Mouse (Mus musculus) embryo, embryonic 9.5 days (tissue): ENCODE measurements around the gene Mknk1.

Source experiments
- DNase-seq: peaks from one replicate; pipeline ENCODE4 v3.0.0-alpha.2; 2017; ENCODE audit errors: extremely low spot score

The Mknk1 gene

DNA sequence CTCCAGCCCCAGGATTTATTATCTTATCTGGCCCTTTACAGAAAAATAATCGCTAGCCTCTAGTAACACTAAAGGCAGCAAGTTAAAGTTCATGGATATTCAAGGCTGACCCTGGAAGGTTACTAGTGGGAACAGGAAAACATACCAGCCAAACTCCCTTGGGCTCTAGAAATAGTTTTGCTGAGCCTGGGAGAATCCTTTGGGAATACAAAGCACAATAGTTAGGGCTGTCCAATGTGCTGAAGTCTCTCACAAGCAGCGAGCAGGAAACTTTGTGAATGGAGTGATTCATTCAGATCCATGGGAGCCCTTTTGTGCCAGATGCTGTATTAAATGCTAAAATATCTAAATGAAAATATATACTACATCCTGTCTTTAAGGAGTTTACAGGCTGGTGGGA, 7.7 kb downstream of the Mknk1 start:
- no peak for DNase-seq

DNA sequence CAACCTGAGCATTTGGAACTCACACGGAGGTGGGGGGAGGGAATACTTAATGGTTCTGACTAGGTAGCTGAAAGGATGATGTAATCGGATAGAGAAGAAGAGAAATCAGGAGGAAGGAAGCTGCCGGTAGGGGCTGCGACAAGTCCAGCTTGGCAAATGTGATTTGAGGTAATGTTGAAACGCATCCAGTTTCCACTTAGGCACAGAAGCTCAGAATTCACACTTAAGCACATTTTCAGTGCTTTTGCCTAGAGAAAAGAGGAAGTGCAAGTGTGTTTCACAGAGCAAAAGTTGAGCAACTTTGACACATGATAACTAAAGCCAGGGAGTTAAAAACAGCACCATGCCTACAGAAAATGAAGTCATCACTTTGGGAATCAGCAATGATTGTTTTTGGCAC, 8.4 kb downstream of the Mknk1 start:
- DNase-seq, result no peak

DNA sequence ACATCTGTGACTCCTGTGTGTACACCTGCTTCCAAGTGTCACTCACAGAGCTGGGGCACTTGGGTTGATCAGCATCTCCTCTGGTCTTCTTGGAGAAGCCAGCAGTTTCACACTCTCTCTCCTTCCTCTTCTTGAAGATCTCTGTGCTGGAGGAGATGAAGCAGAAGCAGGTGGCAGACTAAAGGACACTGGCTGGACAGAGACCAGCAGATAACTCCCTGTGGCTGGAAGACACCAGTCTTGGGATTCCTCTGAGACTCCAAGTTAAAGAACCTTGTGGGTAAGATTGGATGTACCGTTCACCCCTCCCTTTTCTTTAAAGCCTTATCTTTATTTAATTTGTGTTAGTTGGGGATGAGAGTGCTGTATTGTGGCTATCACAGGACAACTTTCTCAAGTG, 9.1 kb downstream of the Mknk1 start:
- DNase-seq, result no peak

DNA sequence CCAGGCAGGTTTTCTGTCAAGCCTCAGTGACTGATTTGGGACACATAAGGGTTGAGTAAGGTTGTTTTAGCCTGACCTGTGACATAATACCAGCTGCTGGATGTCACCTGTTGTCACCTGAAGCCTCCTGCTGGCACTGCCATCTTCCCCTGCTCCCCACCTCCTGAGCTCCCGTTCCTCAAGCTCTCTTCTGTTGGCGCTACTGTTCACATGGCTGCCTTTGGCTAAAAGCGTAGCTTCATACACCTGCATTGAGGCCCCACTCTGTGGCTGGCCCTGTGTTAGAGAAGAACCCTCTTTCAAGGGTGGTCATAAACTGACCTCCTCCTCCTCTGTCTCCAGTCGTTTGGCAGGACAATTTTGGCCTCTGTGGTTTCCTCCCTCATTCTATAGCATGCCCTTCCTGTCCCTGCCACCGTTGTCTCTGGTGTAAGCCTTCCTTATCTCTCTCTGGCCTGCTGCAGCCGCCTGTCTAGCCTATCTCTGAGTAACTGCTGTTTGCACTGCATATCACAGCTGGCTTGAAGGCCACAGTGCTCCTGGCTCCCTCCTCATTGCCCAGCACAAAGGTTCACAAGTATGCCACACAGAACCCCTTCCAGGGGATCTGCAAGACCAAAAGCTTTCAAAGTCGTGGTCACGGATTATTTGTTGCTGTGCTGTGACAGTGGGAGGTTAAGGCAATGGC, 10.1 kb downstream of the Mknk1 start:
- DNase-seq, result no peak

DNA sequence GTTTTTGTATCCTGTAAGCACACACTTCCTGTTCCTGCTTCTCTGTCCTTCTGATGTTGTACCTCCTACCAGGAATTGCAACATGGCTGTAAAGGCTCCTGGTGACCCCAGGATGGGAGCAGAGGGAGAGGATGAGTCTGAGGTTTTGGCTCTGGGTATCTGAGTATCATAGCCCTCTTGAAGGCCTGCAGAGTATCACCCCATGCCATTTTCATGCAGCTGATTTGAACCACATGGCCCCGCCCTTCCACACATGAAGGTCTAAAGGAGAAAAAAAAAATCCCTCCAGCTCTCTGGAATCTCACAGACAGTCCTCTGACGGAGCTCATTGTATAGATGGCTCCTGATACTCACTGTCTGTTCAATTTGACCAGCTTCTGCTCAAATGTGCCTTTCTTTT, 11.1 kb downstream of the Mknk1 start:
- DNase-seq, result no peak

DNA sequence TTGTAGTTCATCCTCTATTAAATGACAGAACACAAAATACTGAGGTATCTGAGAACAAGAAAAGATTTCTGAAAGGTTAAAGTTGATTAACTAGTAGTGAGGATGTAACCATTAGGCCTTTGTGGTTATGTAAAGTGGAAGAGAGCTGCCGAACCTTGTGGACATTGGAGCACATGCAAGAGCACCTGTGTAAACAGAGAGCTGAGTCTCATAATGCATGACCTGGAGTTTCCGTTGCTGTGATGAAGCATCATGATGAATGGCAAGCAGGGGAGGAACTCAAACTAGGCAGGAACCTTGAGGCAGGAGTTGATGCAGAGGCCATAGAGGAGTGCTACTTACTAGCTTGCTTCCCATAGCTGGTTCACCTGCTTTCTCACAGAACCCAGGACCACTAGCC, 11.6 kb downstream of the Mknk1 start:
- DNase-seq, result no peak

DNA sequence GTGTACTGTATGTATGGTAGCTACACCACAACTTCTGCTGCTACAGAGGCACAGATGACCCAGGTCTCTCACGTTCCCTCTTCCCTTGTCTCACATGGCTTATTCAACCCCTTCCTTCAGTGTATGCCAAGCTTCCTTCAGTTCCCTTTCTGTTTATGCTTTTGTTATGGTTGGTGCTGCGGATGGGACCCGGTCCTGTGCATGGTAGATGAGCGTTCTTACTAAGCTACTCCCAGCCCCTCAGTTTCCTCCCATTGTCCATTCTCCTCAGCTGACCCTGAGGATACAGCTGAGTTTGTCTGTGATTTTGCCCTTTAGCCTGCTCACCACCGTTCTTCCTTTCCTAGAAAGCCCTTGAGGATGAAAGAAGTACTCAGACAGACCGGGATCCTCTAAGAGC, 12.6 kb downstream of the Mknk1 start:
- DNase-seq, result no peak

DNA sequence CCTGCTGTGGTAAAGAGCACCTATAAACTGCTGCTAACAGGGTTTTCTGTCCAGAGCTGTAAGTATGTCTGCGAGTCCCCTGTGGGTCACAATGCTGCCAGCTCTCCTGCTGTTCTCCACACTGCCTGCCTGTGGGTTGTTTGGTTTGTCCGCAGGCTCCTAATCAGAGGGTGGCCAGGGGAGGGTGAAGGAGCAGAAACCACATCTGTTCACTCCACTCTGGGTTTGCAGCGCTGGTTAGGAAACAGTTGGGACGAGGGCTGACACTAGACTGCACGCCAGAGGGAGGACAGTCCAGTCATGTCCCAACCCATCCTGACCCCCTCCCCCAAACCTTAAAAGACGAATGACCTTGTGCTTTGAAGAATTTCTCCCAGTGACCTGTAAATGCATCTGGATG, 16.1 kb downstream of the Mknk1 start:
- DNase-seq, result no peak

DNA sequence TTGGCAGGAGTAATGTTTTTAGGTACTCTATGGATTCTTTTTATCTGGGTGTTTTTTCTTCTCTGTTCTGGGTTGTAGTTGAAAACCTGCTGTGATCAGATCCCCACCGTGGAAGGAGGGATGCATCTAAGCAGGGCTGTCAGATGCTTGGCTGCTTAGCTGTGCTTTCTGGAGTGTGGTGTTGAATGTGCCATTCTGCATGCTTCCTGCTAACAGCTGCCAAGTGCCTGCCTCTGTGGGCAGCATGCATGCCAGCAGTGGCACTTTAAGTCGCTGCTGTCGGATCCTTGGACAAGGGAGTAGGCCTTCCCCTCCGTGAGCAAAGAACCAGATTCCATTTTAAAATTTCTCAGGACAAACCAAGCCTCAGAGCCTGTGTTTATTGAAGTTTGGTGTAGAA, 16.6 kb downstream of the Mknk1 start:
- DNase-seq, result no peak

DNA sequence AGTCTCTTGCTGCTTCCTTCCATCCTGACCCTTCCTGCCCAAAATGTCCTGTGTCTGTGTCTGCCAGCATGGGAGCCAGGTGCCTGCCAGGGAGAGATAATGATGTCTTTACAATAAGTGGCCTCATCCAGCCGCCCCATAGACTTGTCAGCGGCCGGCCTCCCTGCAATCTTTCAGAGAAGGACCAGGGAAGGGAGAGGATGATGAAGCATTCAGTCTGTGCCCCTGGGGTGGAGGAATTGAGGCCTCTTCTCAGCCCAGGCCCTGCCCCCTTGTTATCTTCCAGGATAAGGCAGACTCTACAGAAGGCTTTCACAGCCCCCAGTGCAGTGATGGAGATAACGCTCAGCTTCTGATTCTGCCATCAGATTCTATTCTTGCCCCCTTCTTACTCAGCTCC, 17.3 kb downstream of the Mknk1 start:
- no peak for DNase-seq

DNA sequence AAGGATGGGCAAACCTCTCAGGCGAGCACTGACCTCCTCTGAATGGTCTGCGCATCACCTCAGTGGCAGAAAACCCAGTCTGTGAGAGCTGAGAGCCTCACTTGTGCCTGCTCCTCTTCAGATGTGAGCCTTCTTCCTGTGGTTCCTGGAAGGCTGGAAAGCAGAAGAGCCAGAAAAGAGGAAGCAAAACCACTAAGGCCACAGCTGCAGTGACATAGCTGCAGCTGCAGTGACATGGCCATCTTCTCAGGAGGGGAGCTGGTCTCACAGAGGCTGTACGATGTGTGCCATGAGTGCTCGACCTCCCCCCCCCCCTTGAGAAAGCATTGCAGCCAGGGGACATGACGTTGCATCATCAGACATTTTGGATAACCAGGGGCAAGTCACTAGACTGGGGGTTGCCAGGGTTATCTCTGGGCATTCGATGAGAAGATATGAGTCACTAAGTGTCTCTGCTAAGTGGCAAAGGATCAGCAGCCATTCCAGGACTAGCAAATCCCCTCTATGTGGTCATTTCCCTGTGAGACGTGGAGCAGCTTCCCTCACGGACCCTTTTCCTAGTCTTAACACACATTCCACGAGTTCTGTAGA, 18.4 kb downstream of the Mknk1 start:
- DNase-seq, result no peak

DNA sequence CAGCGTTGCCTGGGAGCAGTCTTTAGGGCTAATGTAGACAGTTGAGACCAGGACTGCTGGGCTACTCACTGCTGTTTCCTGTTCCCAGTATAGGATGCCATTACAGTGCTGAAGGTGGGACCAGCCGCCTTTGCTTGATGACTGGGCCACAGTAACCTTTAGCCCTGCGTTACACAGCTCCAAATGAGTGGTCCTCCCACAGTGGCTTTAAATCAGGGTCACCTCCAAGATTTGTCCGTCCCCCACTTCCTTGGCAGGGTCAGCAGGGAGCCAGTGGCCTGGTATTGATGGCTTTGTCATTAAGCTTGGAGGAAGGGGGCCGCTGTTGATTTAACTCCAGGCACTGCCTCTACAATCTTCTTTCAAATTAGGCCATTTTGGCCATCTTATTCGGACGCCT, 24.4 kb downstream of the Mknk1 start:
- no peak for DNase-seq

DNA sequence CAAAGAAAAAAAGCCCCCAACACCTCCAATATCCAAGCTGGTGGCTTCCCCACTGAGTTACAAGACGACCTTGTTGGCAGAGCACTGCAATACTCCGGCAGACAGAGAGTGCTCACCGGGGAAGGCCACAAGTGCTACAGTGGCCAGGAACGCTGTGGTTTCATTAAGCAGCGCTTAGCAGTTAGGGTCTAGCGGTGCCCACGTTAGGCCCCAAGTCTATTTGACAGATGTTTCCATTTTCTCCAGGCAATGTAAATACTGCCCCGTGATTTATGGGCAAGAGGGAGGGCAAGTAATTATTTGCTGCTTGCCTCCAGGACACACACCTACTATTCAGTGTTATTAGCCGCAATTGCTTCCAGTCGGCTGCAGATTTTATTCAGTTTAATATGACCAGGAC, 24.9 kb downstream of the Mknk1 start:
- no peak for DNase-seq

DNA sequence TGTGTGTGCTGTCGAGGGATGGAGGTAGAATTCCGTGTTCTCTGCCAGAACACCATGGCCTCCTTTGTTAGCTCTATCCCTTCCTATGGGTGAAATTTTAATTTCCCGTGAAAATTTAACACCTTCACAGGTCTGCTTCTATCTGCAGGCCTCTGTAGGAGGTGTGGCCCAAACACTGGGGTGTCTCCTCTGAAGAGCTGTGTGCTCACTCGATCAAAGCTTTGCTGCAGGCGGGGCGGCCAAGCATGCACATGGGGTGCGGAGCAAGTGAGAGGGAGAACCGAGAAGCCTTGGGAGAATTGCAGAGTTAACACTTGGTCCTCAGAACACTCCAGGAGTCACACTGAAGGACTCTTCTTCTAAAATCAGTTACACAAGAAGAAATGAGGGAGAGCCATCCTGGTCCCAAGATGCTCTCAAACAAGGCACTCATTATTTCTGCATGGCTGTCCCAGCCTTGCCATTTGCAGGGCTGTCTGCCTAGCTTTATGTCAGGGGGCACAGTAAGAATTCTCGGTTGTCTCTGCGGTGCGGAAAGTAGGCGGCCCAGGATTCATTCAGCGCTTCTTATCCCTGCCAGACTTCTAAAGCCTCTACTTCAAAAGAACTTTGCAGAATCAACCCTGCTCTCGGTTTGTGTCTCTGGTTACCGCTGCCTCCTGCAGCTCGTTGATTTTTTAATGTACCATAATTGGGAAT, 30.7 kb downstream of the Mknk1 start:
- DNase-seq, result no peak

DNA sequence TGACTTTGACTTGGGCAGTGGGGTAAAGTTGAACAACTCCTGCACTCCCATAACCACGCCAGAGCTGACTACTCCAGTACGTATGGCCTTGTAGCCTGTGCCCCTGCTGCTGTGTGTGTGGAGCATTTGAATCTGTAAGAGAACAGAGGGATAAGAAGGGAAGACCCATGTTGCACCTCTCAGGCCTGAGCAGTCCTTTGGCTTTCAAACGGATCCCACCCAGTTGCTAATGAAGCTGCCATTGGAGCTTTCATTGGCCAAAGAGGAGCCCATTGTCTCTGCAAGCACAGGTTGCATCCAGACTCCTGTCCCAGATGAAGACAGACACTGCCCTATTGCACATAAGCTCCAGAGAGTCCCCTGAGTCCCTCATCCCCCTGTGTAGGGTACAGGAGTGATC, 34.2 kb downstream of the Mknk1 start:
- DNase-seq, result no peak

DNA sequence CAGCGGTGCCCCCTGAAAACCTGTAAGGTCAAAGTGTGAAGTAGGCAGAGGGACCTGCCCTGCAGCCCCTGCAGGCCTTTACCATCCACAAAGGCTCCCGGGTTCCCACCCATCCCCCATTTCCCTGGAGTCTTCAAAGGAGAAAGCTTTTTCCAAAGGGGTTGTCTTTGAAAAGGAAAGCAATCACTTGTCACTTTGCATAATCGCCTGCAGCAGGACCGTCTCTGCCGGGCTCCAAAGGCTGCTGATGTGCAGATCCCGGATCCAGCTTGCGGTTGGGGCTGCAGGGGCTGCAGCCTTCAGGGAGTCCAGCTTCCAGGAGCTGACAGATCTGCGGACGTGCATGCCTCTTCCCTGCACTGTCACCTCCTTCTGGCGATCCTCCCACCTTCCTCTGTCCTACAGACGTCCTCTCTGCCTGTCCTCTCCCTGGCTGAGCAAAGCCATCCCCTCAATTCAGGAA, 39.2 kb downstream of the Mknk1 start:
- DNase-seq, result peak; percentile 78

DNA sequence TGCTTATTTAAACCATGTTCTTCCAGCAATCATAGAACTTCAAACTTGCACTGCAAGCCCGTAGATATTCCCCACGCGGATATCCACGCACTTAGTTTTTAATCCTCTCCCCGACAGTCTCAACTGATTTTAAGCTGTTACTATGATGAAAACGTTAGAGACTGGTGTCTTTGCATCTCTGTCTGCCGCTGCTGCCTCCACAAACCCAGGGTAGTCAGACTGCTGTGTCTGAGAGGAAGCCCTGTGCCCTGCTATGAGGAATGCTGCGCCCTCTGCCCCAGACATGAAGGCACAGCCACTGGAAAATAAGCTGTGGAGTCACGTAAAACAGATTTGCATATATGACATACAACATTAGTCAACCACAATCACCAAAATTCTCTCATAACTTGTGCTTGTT, 39.8 kb downstream of the Mknk1 start:
- no peak for DNase-seq

DNA sequence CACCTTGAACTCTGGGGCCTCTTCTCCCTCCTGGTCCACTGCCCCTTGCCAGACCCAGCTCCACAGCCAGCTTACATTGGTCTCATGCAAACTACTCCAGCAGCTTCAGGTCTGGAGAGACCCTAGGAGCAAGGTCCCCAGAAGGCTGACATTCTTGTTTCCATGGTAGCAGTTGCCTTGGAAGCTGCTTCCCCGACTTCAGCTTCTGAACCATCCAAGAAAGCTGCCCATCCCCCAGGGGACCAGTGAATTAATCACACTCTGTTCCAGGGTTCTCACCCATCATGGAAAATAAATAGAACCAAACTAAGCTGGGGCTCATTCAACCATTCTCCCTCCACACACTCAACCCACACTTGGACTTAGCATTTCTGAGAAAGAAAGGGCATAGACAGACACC, 42.2 kb downstream of the Mknk1 start:
- peak; percentile 56 for DNase-seq

DNA sequence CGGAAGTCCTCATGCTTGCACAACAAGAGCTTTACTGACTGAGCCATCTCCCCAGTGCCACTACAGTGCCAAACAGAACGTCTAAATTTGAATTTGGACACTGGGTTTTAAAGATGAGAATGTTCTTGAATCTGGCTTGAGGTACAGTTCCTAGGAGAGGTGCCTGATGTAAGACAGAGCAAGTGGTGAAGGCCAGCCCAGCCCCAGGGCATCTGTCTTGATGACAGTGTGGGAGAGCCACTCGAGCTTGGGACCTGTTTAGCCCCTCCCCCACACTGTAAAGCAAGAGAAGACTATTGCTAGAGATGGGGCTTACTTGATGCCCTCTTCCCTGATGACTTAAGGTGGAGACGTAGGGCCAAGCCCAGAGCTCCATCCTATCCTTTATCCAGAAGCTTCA, 43.2 kb downstream of the Mknk1 start:
- no peak for DNase-seq

DNA sequence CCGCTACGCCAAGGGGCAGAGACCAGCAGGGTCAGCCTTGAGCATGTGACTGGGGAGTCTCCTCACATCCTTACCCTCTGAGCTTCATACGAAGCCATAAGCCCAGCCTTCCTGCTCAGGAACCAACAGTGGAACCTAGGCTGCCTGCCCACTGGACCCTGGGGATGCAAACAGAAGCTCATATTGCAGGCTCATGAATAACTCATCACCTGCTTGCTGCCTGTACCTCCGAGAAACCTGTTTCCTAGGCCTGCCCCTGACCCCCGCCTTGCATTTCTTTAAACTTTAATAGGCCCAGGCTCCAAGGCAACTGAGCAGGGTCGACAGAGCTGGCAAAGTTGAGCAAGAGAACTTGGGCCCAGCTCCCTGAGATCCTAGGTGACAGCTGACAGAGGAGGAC, 45.0 kb downstream of the Mknk1 start, which contains the start of gene Kncn:
Gene Kncn, plus strand, starts transcription at position 379 of the 400 bp plus-strand sequence.
- no peak for DNase-seq

DNA sequence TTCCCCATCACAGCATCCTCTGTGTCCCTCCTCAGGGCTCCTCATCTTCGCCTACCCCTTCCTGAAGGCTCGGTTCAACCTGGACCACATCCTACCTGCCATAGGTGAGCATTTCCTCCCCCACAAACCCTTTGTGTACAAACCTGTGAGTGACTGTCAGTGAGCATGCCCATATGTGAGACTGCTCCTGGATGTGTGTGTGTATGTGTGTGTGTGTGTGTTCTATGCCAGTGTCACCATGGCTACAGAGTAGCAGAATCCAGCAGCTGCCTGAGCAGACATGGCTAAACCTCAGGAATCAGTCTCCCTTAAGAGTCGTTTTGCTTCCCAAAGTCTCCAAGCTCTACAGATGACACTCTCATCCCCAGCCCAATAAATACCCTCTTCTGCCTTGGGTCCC, 46.8 kb downstream of the Mknk1 start:
- no peak for DNase-seq

DNA sequence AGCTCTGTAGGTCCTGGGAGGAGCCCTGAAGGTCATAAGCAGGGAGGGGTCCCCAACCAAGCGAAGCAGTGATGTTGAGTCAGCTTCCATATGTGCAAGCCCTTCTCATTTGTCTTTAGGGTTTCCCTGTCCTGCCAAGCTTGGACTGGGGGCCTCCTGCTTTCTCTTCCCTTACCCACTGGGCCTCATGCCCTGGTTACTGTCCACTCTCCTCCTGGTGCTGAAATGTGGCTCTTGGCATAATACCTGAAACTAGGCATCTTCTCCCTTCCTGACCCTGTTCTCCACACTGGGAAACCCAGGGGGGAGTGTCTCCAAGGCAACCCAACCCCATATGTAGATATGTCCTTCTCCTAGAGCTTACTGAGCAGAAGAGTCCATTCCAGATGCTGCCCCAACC, 47.9 kb downstream of the Mknk1 start:
- no peak for DNase-seq

DNA sequence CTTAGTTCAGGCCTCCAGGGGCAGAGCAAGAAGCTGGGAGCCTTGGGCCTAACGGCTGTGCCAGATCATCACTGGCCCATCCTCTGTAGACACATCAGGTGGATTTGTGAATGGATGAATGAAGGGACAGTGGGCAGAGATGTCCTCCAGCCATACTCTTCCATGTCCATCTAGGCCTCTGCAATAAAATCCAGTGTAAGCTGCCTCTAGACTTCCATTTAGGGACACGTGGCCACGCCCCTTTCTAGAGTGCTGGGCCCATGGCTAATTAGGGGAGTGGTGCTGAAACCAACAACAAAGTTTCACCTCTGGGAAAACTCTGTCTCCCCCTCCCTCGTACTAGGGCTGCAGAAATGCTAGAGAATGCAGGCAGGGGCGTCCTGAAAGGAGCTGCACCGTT, 51.1 kb downstream of the Mknk1 start:
- no peak for DNase-seq
